Mouse (Mus musculus): ENCODE data around the gene Lhx2. TPM values are rescaled to one million over a fixed set of nuclear protein-coding genes. Genes with fewer than 3 reads are reported as not detected.
A peak's percentile ranks its signal among the peaks of the same experiment; 100 is the strongest.

Gene Lhx2
- polyA plus RNA-seq (2016; fragmentation: Nextera tagmentation; extraction: Ambion mirVana), result 17.4 and 26.4 TPM in 2 replicates

- Histone ChIP-seq H3K36me3 (no peaks in the 10 kb centered on the region), H3K9me3 (no peaks in the 10 kb centered on the region), H3K27me3 (ENCODE audit: insufficient read depth, poor library complexity, severe bottlenecking) (peaks cover 99% of the 10 kb centered on the region), H3K4me1 (replicated peaks) (peaks cover 29% of the 10 kb centered on the region), H3K4me3 (peak within 1 kb of the TSS; percentile 55), H3K27ac (peak within 1 kb of the TSS; percentile 85)
- DNase-seq (ENCODE audit: low spot score), result peak; percentile 58
- WGBS, result under 1% methylated on average over 91 of the region's 92 CpGs
Observed at GRCm38 (mm10) chr2:38338990-38339909, at the start of gene Lhx2. TSS of gene Lhx2 (plus strand) at chr2:38339281.

DNA sequence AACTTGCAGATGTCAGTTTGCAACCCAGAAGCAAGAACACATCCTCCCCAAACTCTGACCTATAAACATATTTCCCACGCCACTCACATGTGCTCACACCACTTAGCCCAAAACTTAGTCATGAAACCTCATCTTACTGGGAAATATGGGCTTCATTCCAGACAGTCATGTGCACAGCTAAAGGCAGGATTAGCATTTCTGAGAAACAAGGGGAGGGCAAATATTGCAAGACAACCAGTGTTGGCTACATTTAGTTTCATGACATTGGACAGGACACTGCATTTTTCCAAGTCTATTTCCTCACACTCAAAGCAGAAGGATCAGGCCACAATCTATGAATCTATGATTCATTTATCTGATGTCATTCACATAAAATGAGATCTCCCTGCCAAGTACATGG is 47.6 kb upstream of the Lhx2 start:
- H3K4me3 ChIP-seq, result no peak overlapping the region
- no peaks in the 10 kb centered on the region for H3K9me3 ChIP-seq
- no peaks in the 10 kb centered on the region for H3K36me3 ChIP-seq
- peaks cover 7% of the 10 kb centered on the region for H3K27me3 ChIP-seq (ENCODE audit: insufficient read depth, poor library complexity, severe bottlenecking)
- H3K27ac ChIP-seq, result no peak overlapping the region
- 79% methylated on average over 1 of the region's 1 CpGs for WGBS
- no peak for DNase-seq (ENCODE audit: low spot score)
- H3K4me1 ChIP-seq (replicated peaks), result peaks cover 15% of the 10 kb centered on the region

- Histone ChIP-seq H3K9me3 (no peaks in the 10 kb centered on the region), H3K4me3 (no peak overlapping the region), H3K36me3 (no peaks in the 10 kb centered on the region), H3K4me1 (replicated peaks) (peaks cover 2% of the 10 kb centered on the region; the same call in 1 of the 2 replicates), H3K27me3 (ENCODE audit: insufficient read depth, poor library complexity, severe bottlenecking) (0 out of 2 replicates have a peak, but pooled peaks cover 3% of the 10 kb centered on the region), H3K27ac (no peak overlapping the region)
- DNase-seq (ENCODE audit: low spot score), result no peak
- WGBS, result 96% methylated on average over 4 of the region's 4 CpGs
Observed at GRCm38 (mm10) chr2:38295939-38296338, 43.1 kb upstream of the Lhx2 start.

DNA sequence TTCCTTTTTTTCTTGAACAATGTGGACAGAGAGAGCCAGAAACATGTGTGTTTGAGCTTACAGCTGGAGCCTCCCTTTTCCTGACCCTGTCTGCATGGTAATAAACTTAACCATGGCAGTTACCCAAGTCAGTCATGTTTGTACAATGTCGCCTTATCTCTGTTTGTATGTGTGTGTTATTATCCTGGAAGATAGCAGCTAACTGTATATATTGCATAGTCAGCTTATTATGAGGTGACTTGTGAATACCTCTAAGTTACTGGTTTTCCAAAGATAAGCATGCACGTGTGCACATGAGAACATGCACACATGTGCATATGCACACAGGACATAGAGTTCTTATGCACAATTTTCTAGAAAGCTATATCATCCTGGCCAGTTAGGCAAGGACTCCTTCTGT is 38.1 kb upstream of the Lhx2 start:
- H3K27ac ChIP-seq, result no peak overlapping the region
- peaks cover 2% of the 10 kb centered on the region; the same call in 1 of the 2 replicates for H3K4me1 ChIP-seq (replicated peaks)
- H3K9me3 ChIP-seq, result no peaks in the 10 kb centered on the region
- WGBS, result 83% methylated on average over 2 of the region's 2 CpGs
- no peak for DNase-seq (ENCODE audit: low spot score)
- H3K4me3 ChIP-seq, result no peak overlapping the region
- 0 out of 2 replicates have a peak, but pooled peaks cover 15% of the 10 kb centered on the region for H3K27me3 ChIP-seq (ENCODE audit: insufficient read depth, poor library complexity, severe bottlenecking)
- no peaks in the 10 kb centered on the region for H3K36me3 ChIP-seq

- DNase-seq (ENCODE audit: low spot score), result no peak
- Histone ChIP-seq H3K27me3 (ENCODE audit: insufficient read depth, poor library complexity, severe bottlenecking) (peaks cover 13% of the 10 kb centered on the region; the same call in 1 of the 2 replicates), H3K4me3 (no peak overlapping the region), H3K9me3 (no peaks in the 10 kb centered on the region), H3K4me1 (replicated peaks) (peaks cover under 1% of the 10 kb centered on the region; the same call in 1 of the 2 replicates), H3K27ac (no peak overlapping the region), H3K36me3 (no peaks in the 10 kb centered on the region)
- WGBS, result 94% methylated on average over 1 of the region's 1 CpGs
Observed at GRCm38 (mm10) chr2:38305152-38305551, 33.9 kb upstream of the Lhx2 start.

GRCm38 (mm10) chr2:38312921-38313320 is 26.2 kb upstream of the Lhx2 start:
- H3K4me3 ChIP-seq, result no peak overlapping the region
- no peaks in the 10 kb centered on the region for H3K36me3 ChIP-seq
- peaks cover 15% of the 10 kb centered on the region for H3K27me3 ChIP-seq (ENCODE audit: insufficient read depth, poor library complexity, severe bottlenecking)
- no peaks in the 10 kb centered on the region for H3K4me1 ChIP-seq (replicated peaks)
- no peaks in the 10 kb centered on the region for H3K9me3 ChIP-seq
- H3K27ac ChIP-seq, result no peak overlapping the region
- 41% methylated on average over 3 of the region's 3 CpGs for WGBS
- DNase-seq (ENCODE audit: low spot score), result no peak

DNA sequence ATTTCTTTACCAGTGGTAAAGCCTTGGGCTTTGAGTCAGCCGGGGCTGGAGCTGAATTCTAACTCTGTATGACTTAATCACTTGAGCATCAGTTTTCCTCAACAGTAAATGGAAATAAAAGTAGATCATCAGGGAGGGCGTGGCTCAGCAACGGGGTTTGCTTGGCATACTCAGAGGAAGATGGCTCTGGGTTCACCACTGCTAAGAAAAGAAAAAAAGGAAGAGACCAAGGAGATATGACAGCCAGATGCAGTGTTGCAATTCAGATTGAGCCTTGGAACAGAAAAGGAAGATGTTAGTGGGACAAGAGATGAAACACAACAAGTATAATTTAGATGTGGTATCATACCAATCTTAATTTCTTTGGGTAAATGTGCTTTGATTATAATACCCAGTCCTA is 25.7 kb upstream of the Lhx2 start:
- Histone ChIP-seq H3K36me3 (no peaks in the 10 kb centered on the region), H3K4me1 (replicated peaks) (no peaks in the 10 kb centered on the region), H3K4me3 (no peak overlapping the region), H3K27ac (no peak overlapping the region), H3K27me3 (ENCODE audit: insufficient read depth, poor library complexity, severe bottlenecking) (peaks cover 15% of the 10 kb centered on the region), H3K9me3 (no peaks in the 10 kb centered on the region)
- no peak for DNase-seq (ENCODE audit: low spot score)
- WGBS, result 56% methylated on average over 3 of the region's 3 CpGs

DNA sequence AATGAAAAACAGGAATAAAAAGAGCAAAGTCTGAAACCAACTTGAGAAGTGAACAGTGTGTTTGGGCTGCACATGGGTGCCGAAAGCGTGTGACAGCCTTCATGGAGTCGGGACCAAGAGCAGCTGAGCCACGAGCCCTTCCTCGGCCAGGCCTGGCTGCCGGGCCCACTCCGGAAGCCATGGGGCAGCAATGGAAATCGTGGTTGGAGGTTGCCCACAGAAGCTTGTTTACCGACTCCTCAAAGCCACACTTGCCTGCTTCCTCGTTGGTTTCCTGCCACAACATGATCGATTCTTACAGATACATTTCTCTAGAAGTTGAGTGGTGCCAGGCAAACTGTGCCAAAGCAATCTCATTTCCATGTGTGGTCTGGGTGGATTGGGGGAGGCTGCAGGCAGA is 20.0 kb upstream of the Lhx2 start:
- no peak overlapping the region for H3K27ac ChIP-seq
- no peaks in the 10 kb centered on the region for H3K4me1 ChIP-seq (replicated peaks)
- H3K27me3 ChIP-seq (ENCODE audit: insufficient read depth, poor library complexity, severe bottlenecking), result peaks cover 22% of the 10 kb centered on the region
- H3K36me3 ChIP-seq, result no peaks in the 10 kb centered on the region
- WGBS, result 91% methylated on average over 11 of the region's 11 CpGs
- no peak overlapping the region for H3K4me3 ChIP-seq
- DNase-seq (ENCODE audit: low spot score), result no peak
- no peaks in the 10 kb centered on the region for H3K9me3 ChIP-seq

DNA sequence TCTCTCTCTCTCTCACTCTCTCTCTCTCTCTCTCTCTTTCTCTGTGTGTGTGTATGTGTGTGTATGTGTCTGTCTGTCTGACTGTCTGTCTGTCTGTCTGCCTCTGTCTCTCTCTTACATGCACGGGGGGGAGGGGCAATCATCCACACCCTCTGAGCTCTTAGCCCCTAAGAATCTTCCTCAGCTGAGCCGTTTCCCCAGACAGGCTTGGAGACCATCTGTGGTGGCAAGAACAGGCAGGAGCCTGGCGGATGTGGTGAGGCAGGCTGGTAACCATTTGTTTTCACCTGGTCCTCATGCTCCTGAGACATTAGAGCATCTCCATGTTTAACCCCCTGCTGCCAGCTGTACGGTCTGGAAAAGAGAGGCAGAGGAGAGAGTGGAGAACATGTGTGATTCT is 18.2 kb upstream of the Lhx2 start:
- no peaks in the 10 kb centered on the region for H3K36me3 ChIP-seq
- H3K4me1 ChIP-seq (replicated peaks), result no peaks in the 10 kb centered on the region
- H3K4me3 ChIP-seq, result no peak overlapping the region
- no peaks in the 10 kb centered on the region for H3K9me3 ChIP-seq
- no peak overlapping the region for H3K27ac ChIP-seq
- H3K27me3 ChIP-seq (ENCODE audit: insufficient read depth, poor library complexity, severe bottlenecking), result peaks cover 29% of the 10 kb centered on the region
- DNase-seq (ENCODE audit: low spot score), result no peak
- WGBS, result 72% methylated on average over 4 of the region's 4 CpGs

DNA sequence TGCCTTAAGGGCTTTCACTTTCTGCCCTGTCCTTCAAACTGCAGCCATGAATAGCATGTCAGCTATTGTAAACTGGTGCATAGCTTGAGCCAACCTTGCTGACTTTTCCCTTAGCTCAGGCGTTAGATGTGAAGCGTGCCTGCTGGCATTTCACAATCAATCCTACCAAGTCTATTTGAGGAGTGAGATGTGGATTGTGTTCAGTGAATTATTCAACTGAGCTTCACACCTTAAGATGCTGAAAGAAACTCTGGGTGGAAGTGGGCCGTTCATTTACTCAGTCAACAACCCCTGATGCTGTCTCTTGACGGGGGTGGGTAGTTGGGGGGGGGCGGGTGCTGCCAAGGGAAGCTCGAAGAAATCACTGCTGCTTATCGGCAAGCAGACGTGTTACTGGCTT is 15.7 kb upstream of the Lhx2 start:
- Histone ChIP-seq H3K4me3 (no peak overlapping the region), H3K9me3 (no peaks in the 10 kb centered on the region), H3K27ac (no peak overlapping the region), H3K27me3 (ENCODE audit: insufficient read depth, poor library complexity, severe bottlenecking) (peaks cover 39% of the 10 kb centered on the region), H3K36me3 (no peaks in the 10 kb centered on the region), H3K4me1 (replicated peaks) (no peaks in the 10 kb centered on the region)
- WGBS, result 71% methylated on average over 8 of the region's 8 CpGs
- DNase-seq (ENCODE audit: low spot score), result no peak

- H3K4me3 ChIP-seq, result no peak overlapping the region
- H3K9me3 ChIP-seq, result no peaks in the 10 kb centered on the region
- WGBS, result 50% methylated on average over 1 of the region's 1 CpGs
- no peak for DNase-seq (ENCODE audit: low spot score)
- H3K36me3 ChIP-seq, result no peaks in the 10 kb centered on the region
- H3K27ac ChIP-seq, result no peak overlapping the region
- peaks cover 51% of the 10 kb centered on the region for H3K27me3 ChIP-seq (ENCODE audit: insufficient read depth, poor library complexity, severe bottlenecking)
- H3K4me1 ChIP-seq (replicated peaks), result no peaks in the 10 kb centered on the region
Observed at GRCm38 (mm10) chr2:38326671-38327070, 12.4 kb upstream of the Lhx2 start.

GRCm38 (mm10) chr2:38333586-38334119 is 5.4 kb upstream of the Lhx2 start:
- Histone ChIP-seq H3K9me3 (no peaks in the 10 kb centered on the region), H3K4me3 (no peak overlapping the region), H3K36me3 (no peaks in the 10 kb centered on the region), H3K27ac (no peak overlapping the region), H3K4me1 (replicated peaks) (peaks cover 11% of the 10 kb centered on the region), H3K27me3 (ENCODE audit: insufficient read depth, poor library complexity, severe bottlenecking) (peaks cover 75% of the 10 kb centered on the region)
- 45% methylated on average over 7 of the region's 7 CpGs for WGBS
- no peak for DNase-seq (ENCODE audit: low spot score)

DNA sequence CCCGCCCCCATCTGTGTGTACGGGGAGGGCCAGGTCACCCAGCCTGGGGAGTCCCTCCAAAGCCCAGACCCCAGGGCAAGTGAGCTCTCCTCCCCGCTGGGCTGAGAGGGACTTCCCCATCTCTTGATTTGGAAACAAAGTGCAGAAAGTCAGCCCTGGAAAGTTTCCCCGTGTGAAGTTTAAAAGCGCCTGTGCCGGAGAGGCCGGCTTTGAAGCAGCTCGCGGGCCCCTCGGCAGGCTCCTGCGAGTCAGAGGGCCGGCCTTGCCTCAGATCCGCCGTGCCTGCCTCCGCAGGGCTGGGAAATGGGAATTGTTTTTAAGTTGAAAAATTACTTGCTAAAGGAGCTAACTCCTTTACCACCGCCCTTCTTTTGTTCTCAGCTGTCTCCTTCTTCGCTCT is 2.5 kb upstream of the Lhx2 start:
- DNase-seq (ENCODE audit: low spot score), result peak; percentile 63
- peak overlapping the region; percentile 34 for H3K4me3 ChIP-seq
- H3K9me3 ChIP-seq, result no peaks in the 10 kb centered on the region
- peaks cover 96% of the 10 kb centered on the region for H3K27me3 ChIP-seq (ENCODE audit: insufficient read depth, poor library complexity, severe bottlenecking)
- no peak overlapping the region for H3K27ac ChIP-seq
- WGBS, result 1% methylated on average over 17 of the region's 17 CpGs
- H3K4me1 ChIP-seq (replicated peaks), result peaks cover 29% of the 10 kb centered on the region
- no peaks in the 10 kb centered on the region for H3K36me3 ChIP-seq

Measured in hindbrain, embryonic 10.5 days (tissue).